Mouse (Mus musculus) intestine, embryonic 14.5 days (tissue): ENCODE results near the gene Acp6. TPM values are rescaled to one million over a fixed set of nuclear protein-coding genes. Genes with fewer than 3 reads are reported as not detected.

Source experiments
- polyA plus RNA-seq: library from polyadenylated mRNA; unstranded; fragments of >200 nt; fragmentation: Nextera tagmentation; extraction: Ambion mirVana; gene quantifications from 2 replicates; pipeline ENCODE4 v1.2.1, GENCODE M21; 2014

The Acp6 gene
- polyA plus RNA-seq, 1 experiment from 2014 or later = 43.9 TPM

Other genes with a start within 250 kb of the Acp6 start
- not detected in 2 replicates for gene Gja8, start 232.8 kb upstream of the Acp6 start, polyA plus RNA-seq
- 49.1 and 50.3 TPM in 2 replicates for gene Bcl9, start 139.1 kb downstream of the Acp6 start, polyA plus RNA-seq